Mouse (Mus musculus) B cell, adult (primary cell): ENCODE data around the gene 1700029F12Rik. TPM values are rescaled to one million over a fixed set of nuclear protein-coding genes. Genes with fewer than 3 reads are reported as not detected.

ENCODE experiments used
- total RNA-seq: library from RNA; stranded (reverse); gene quantifications from 4 replicates; pipeline ENCODE4 v1.2.4, GENCODE M21; 2023; ENCODE audit not compliant: inconsistent age

Gene 1700029F12Rik
- total RNA-seq = not detected in 4 replicates

GRCm38 (mm10) chr13:97034262-97034661 lies at the start of gene 1700029F12Rik:
Gene 1700029F12Rik (minus strand): TSS chr13:97034362.

DNA sequence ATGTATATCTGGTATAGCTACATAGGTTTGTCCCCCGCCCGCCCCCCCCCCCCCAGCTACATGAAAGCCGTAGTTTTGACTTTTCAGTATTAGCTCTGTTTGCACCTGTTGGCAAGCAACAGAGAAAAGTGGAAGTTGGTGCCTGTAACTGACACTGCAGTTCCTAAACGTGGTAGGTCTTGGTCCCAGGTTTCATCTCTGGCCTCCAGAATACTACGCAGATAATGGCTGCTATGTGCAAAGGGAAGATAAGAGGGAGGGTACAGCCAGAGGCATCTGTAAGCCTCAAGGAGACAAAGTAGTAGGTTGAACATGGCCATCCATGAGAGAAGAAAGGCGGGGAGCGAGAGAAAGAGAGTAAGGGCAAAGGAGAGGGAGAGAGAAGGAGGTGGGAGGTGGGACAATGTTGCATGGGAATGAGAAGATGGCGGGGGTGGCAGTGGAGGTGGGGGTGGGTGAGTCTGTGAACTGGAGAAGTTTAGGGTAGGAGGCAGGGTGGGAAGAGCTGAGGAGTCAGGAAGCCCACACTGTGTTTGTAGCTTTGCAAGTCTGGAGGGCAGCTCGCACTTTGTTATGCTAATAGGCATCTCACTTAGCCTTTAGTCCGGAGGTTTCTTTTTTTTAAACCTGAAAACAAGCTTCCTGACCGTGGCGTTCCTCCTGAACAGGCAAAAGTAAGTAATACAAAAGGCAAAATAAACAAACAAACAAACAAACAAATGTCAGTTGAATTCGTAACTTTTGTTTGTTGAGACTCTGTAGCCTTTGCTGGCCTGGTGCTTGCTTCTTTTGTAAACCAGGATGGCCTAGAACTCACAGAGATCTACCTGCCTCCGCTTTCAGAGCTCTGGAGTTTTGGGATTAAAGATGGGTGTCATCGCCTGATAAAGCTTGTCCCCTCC lies 32.7 kb upstream of the 1700029F12Rik start, which contains the start of gene Fam169a:
Fam169a (plus strand) TSS at position 638 of the 902 bp plus-strand sequence.

Other genes starting within 250 kb of the 1700029F12Rik start
- gene Gcnt4, start 109.7 kb downstream of the 1700029F12Rik start, total RNA-seq = not detected in 4 replicates
- not detected in 4 replicates for gene Fam169a, start 32.9 kb upstream of the 1700029F12Rik start, total RNA-seq
- gene Gm6169, start 64.9 kb upstream of the 1700029F12Rik start, total RNA-seq = 21.9 to 38.5 TPM (median 34.1 TPM) in 4 replicates
- 32.0 to 42.2 TPM (median 37.3 TPM) in 4 replicates for gene Gfm2, start 103.6 kb upstream of the 1700029F12Rik start, total RNA-seq
- gene Nsa2, start 103.6 kb upstream of the 1700029F12Rik start, total RNA-seq = 121 to 138 TPM (median 123 TPM) in 4 replicates
- gene Hexb, start 164.0 kb upstream of the 1700029F12Rik start, total RNA-seq = 43.9 to 51.9 TPM (median 48.8 TPM) in 4 replicates
- gene Enc1, start 206.7 kb upstream of the 1700029F12Rik start, total RNA-seq = 2.1 to 3.3 TPM (median 3.1 TPM) in 4 replicates